Mouse (Mus musculus): Measurements from ENCODE around the gene Cds1. TPM values are rescaled to one million over a fixed set of nuclear protein-coding genes. Genes with fewer than 3 reads are reported as not detected.

Cds1 gene
- polyA plus RNA-seq, 2 experiments = 0.23 to 0.29 TPM

GRCm38 (mm10) chr5:101742425-101742824, 22.5 kb upstream of the Cds1 start:
- Histone ChIP-seq H3K27ac (no peak overlapping the region), H3K36me3 (replicated peaks; ENCODE audit: control insufficient read depth, insufficient read depth, low read depth) (no peaks in the 10 kb centered on the region), H3K4me2 (ENCODE audit: low read depth) (no peak overlapping the region), H3K4me1 (replicated peaks; ENCODE audit: control insufficient read depth in 2 of 2, insufficient read depth in 2 of 2, low read length in 1 of 2) (no peaks in the 10 kb centered on the region), H3K4me3 (ENCODE audit: insufficient read depth in 1 of 2, low read depth in 2 of 2, low read length in 2 of 2) (no peak overlapping the region), H3K9ac (replicated peaks) (no peak overlapping the region), H3K27me3 (ENCODE audit: control insufficient read depth, insufficient read depth, low read length) (no peaks in the 10 kb centered on the region), H3K9me3 (ENCODE audit: control insufficient read depth, low read length) (no peaks in the 10 kb centered on the region)
- ATAC-seq (ENCODE audit: insufficient read depth) (no peak), DNase-seq (ENCODE audit: low read depth in 3 of 3, low spot score in 3 of 3) (no peak)
- 77% methylated on average over 8 of the region's 8 CpGs for WGBS (ENCODE audit: insufficient replicate concordance)
- TF ChIP-seq CTCF (IDR thresholded peaks at IDR 0.05; ENCODE audit: low read depth) (no peak), EP300 (IDR thresholded peaks at IDR 0.05; ENCODE audit: low read depth) (no peak)

GRCm38 (mm10) chr5:101744886-101745285, 20.0 kb upstream of the Cds1 start:
- Histone ChIP-seq H3K4me1 (replicated peaks; ENCODE audit: control insufficient read depth in 2 of 2, insufficient read depth in 2 of 2, low read length in 1 of 2) (no peaks in the 10 kb centered on the region), H3K36me3 (replicated peaks; ENCODE audit: control insufficient read depth, insufficient read depth, low read depth) (no peaks in the 10 kb centered on the region), H3K4me2 (ENCODE audit: low read depth) (no peak overlapping the region), H3K27ac (no peak overlapping the region), H3K27me3 (ENCODE audit: control insufficient read depth, insufficient read depth, low read length) (no peaks in the 10 kb centered on the region), H3K9me3 (ENCODE audit: control insufficient read depth, low read length) (no peaks in the 10 kb centered on the region), H3K4me3 (ENCODE audit: insufficient read depth in 1 of 2, low read depth in 2 of 2, low read length in 2 of 2) (no peak overlapping the region), H3K9ac (replicated peaks) (no peak overlapping the region)
- no peak for ATAC-seq (ENCODE audit: insufficient read depth)
- 69% methylated on average over 6 of the region's 6 CpGs for WGBS (ENCODE audit: insufficient replicate concordance)
- TF ChIP-seq EP300 (IDR thresholded peaks at IDR 0.05; ENCODE audit: low read depth) (no peak), CTCF (IDR thresholded peaks at IDR 0.05; ENCODE audit: low read depth) (no peak)
- no peak for DNase-seq (ENCODE audit: low read depth in 3 of 3, low spot score in 3 of 3)

GRCm38 (mm10) chr5:101753680-101754079, 11.2 kb upstream of the Cds1 start:
- Histone ChIP-seq H3K4me2 (ENCODE audit: low read depth) (no peak overlapping the region), H3K27me3 (ENCODE audit: control insufficient read depth, insufficient read depth, low read length) (no peaks in the 10 kb centered on the region; the same call in none of the 2 replicates), H3K4me3 (ENCODE audit: insufficient read depth in 1 of 2, low read depth in 2 of 2, low read length in 2 of 2) (no peak overlapping the region), H3K27ac (no peak overlapping the region), H3K36me3 (replicated peaks; ENCODE audit: control insufficient read depth, insufficient read depth, low read depth) (no peaks in the 10 kb centered on the region), H3K9me3 (ENCODE audit: control insufficient read depth, low read length) (no peaks in the 10 kb centered on the region), H3K9ac (replicated peaks) (no peak overlapping the region), H3K4me1 (replicated peaks; ENCODE audit: control insufficient read depth in 2 of 2, insufficient read depth in 2 of 2, low read length in 1 of 2) (no peaks in the 10 kb centered on the region)
- ATAC-seq (ENCODE audit: insufficient read depth) = no peak
- TF ChIP-seq EP300 (IDR thresholded peaks at IDR 0.05; ENCODE audit: low read depth) (no peak), CTCF (IDR thresholded peaks at IDR 0.05; ENCODE audit: low read depth) (no peak)
- WGBS (ENCODE audit: insufficient replicate concordance) = 31% methylated on average over 1 of the region's 1 CpGs
- DNase-seq (ENCODE audit: low read depth in 3 of 3, low spot score in 3 of 3) = no peak

GRCm38 (mm10) chr5:101757669-101758068, 7.3 kb upstream of the Cds1 start:
- TF ChIP-seq EP300 (IDR thresholded peaks at IDR 0.05; ENCODE audit: low read depth) (no peak), CTCF (IDR thresholded peaks at IDR 0.05; ENCODE audit: low read depth) (no peak)
- no peak for DNase-seq (ENCODE audit: low read depth in 3 of 3, low spot score in 3 of 3)

GRCm38 (mm10) chr5:101761685-101762084, 3.2 kb upstream of the Cds1 start:
- Histone ChIP-seq H3K27ac (no peak overlapping the region), H3K36me3 (replicated peaks; ENCODE audit: control insufficient read depth, insufficient read depth, low read depth) (no peaks in the 10 kb centered on the region), H3K9ac (replicated peaks) (no peak overlapping the region), H3K4me3 (ENCODE audit: insufficient read depth in 1 of 2, low read depth in 2 of 2, low read length in 2 of 2) (no peak overlapping the region), H3K4me1 (replicated peaks; ENCODE audit: control insufficient read depth in 2 of 2, insufficient read depth in 2 of 2, low read length in 1 of 2) (no peaks in the 10 kb centered on the region), H3K27me3 (ENCODE audit: control insufficient read depth, insufficient read depth, low read length) (peaks cover 39% of the 10 kb centered on the region), H3K4me2 (ENCODE audit: low read depth) (no peak overlapping the region), H3K9me3 (ENCODE audit: control insufficient read depth, low read length) (no peaks in the 10 kb centered on the region)
- TF ChIP-seq EP300 (IDR thresholded peaks at IDR 0.05; ENCODE audit: low read depth) (no peak), CTCF (IDR thresholded peaks at IDR 0.05; ENCODE audit: low read depth) (no peak)
- ATAC-seq (ENCODE audit: insufficient read depth) (no peak), DNase-seq (ENCODE audit: low read depth in 3 of 3, low spot score in 3 of 3) (no peak)
- 47% methylated on average over 4 of the region's 4 CpGs for WGBS (ENCODE audit: insufficient replicate concordance)

More at GRCm38 (mm10) chr5:101757669-101758068, 7.3 kb upstream of the Cds1 start:
- peaks cover 2% of the 10 kb centered on the region for H3K27me3 ChIP-seq (ENCODE audit: control insufficient read depth, insufficient read depth, low read length)
- no peaks in the 10 kb centered on the region for H3K4me1 ChIP-seq (replicated peaks; ENCODE audit: control insufficient read depth in 2 of 2, insufficient read depth in 2 of 2, low read length in 1 of 2)
- no peaks in the 10 kb centered on the region for H3K36me3 ChIP-seq (replicated peaks; ENCODE audit: control insufficient read depth, insufficient read depth, low read depth)
- H3K9me3 ChIP-seq (ENCODE audit: control insufficient read depth, low read length) = no peaks in the 10 kb centered on the region
- no peak overlapping the region for H3K4me2 ChIP-seq (ENCODE audit: low read depth)
- H3K4me3 ChIP-seq (ENCODE audit: insufficient read depth in 1 of 2, low read depth in 2 of 2, low read length in 2 of 2) = no peak overlapping the region
- no peak overlapping the region for H3K9ac ChIP-seq (replicated peaks)
- ATAC-seq (ENCODE audit: insufficient read depth) = no peak
- no peak overlapping the region for H3K27ac ChIP-seq

Data from liver, embryonic 14.5 days (tissue).